Mouse (Mus musculus): Measurements from ENCODE around the gene Olfr461. TPM values are rescaled to one million over a fixed set of nuclear protein-coding genes. Genes with fewer than 3 reads are reported as not detected.
"Not testable (repeated sequence)": the region's sequence is repeated elsewhere in the genome, so short reads cannot be mapped to it uniquely, and the experiment has no call there.

The Olfr461 gene
- not detected in 2 replicates for polyA plus RNA-seq (2012; rRNA removed)

DNA sequence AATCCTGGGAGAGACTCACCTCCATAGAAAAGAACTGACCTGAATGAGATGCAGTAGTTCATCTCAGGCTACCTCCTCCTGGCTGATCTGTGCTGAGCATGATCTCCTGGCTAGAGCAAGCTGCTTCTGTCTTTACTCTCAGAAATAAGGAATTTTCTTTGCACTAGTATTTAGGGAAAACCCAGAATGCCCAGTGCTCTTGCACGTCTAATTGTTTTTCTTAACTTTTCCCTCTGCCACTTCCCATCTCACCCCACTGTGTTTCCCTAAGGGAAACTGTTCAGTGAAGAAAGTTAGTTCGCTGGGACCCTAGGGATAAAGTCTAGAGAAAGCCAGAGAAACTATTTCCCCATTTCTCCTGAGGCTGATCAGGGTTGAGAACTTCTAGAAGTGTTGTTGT is at the start of gene Olfr461:
Gene Olfr461 (minus strand): TSS at position 101 of the 400 bp plus-strand sequence.
- H3K27ac ChIP-seq (ENCODE audit: insufficient read depth, low read length): no peak within 1 kb of the TSS
- no peak for DNase-seq
- no peak within 1 kb of the TSS for H3K4me3 ChIP-seq (replicated peaks; ENCODE audit: insufficient read depth, low read depth, low read length)
- no peaks in the 10 kb centered on the region for H3K27me3 ChIP-seq (ENCODE audit: control insufficient read depth, insufficient read depth, low read length)
- no peak for TF ChIP-seq POLR2A (IDR thresholded peaks at IDR 0.05; ENCODE audit: borderline replicate concordance, insufficient read depth, low read length)
- no peak for TF ChIP-seq CTCF (IDR thresholded peaks at IDR 0.05; ENCODE audit: borderline replicate concordance, insufficient read depth, low read depth, low read length)
- H3K4me1 ChIP-seq (ENCODE audit: control insufficient read depth, insufficient read depth, low read length): no peaks in the 10 kb centered on the region
- WGBS: 84% methylated on average over 2 of the region's 2 CpGs

DNA sequence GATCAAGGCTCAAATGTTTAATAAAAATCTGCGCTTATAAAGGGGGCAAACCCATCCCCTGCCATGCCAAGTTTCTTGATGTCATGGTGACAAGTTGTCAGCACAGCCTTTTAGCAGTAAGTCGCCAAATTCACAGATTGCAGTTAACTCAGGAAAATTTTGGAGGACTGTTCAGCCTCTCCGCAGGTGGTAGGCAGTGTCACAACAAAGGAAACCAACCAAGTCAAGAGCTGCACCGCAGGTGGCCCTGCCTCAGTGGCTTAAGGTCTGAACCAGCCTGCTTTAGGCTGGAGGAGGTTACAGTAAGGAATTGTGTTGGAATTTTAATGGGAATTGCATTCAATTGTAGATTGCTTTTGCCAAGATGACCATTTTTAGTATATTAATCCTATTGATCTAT is 43.7 kb upstream of the Olfr461 start:
- H3K4me1 ChIP-seq (ENCODE audit: control insufficient read depth, insufficient read depth, low read length); H3K27ac ChIP-seq (ENCODE audit: insufficient read depth, low read length); H3K4me3 ChIP-seq (replicated peaks; ENCODE audit: insufficient read depth, low read depth, low read length); H3K27me3 ChIP-seq (ENCODE audit: control insufficient read depth, insufficient read depth, low read length); DNase-seq: not testable (repeated sequence)
- WGBS: 16% methylated on average over 4 of the region's 4 CpGs

DNA sequence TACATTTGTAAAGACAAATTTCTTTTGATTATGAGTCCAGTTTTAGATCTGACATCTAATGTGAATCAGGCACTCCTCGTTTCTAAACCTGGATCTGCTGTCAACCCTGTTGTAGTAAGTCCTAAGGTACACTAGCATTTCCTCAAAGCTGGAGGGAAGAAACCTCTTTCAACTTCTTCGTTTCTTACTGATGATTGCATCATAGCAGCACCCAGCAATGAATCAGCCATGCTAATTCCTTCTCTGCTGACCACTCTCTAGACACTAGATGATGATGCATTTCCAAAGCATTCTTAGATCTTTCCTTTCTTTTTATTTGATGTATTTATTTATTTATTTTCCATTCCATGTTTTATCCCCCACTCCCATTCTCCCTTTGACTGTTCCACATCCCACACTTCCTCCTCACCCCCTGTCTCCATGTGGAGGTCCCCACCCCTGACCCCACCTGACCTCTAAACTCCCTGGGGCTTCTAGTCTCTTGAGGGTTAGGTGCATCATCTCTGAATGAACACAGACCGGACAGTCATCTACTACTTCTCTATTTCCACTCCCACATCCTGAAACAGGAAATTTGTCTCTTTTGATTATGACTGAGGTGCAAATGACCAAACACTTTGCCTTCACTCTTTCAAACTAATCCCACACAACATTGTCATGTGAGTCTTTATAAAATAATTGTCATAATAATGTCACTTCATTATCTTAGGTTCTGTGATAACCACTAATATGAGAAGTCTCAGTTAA is 40.1 kb upstream of the Olfr461 start:
- no peak for DNase-seq
- TF ChIP-seq POLR2A (IDR thresholded peaks at IDR 0.05; ENCODE audit: borderline replicate concordance, insufficient read depth, low read length) (no peak), CTCF (IDR thresholded peaks at IDR 0.05; ENCODE audit: borderline replicate concordance, insufficient read depth, low read depth, low read length) (no peak)
- 72% methylated on average over 3 of the region's 3 CpGs for WGBS
- Histone ChIP-seq H3K27me3 (ENCODE audit: control insufficient read depth, insufficient read depth, low read length) (no peaks in the 10 kb centered on the region), H3K4me1 (ENCODE audit: control insufficient read depth, insufficient read depth, low read length) (no peaks in the 10 kb centered on the region), H3K4me3 (replicated peaks; ENCODE audit: insufficient read depth, low read depth, low read length) (no peak overlapping the region), H3K27ac (ENCODE audit: insufficient read depth, low read length) (no peak overlapping the region)

DNA sequence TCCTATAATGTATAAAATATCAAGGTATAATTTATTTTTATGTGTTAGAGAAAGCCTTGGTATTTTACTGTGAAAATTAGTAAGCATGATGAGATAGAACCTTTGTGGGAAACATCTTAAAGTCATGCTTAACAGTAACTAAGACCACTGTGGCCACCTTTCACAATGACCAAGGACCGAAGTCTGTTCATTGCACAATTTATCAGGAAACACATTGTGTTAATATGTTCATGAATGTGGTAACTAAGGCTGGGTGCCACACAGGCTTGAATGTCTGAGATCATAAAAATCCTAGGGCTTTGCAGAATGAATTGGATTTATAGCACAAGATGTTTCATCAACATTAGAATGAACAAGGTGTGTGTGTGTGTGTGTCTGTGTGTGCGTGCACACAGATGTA is 33.5 kb upstream of the Olfr461 start:
- TF ChIP-seq CTCF (IDR thresholded peaks at IDR 0.05; ENCODE audit: borderline replicate concordance, insufficient read depth, low read depth, low read length) (no peak), POLR2A (IDR thresholded peaks at IDR 0.05; ENCODE audit: borderline replicate concordance, insufficient read depth, low read length) (no peak)
- Histone ChIP-seq H3K4me3 (replicated peaks; ENCODE audit: insufficient read depth, low read depth, low read length) (no peak overlapping the region), H3K4me1 (ENCODE audit: control insufficient read depth, insufficient read depth, low read length) (no peaks in the 10 kb centered on the region), H3K27me3 (ENCODE audit: control insufficient read depth, insufficient read depth, low read length) (no peaks in the 10 kb centered on the region), H3K27ac (ENCODE audit: insufficient read depth, low read length) (no peak overlapping the region)
- DNase-seq: no peak
- 95% methylated on average over 2 of the region's 2 CpGs for WGBS

DNA sequence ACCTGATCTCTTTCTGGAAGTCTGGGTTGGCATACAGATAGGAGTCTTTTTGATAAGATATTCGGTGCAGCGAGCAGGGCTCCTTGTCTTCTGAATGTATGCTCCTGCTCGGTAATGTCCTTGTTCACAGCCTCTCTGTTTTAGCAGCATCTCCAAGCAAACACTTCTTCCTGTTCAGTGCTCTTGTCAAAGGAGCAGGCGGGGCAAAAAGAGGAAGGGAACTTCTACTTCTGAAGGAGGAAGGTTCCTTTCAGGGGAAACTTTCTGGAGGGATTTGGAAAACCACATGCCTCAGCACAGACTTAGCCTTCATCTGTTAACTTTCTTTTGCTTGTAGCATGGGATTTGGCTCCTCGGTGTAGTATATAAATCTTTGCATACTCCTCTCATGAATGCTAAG is 30.8 kb upstream of the Olfr461 start, which contains the start of gene Clec5a:
Gene Clec5a (minus strand): TSS at position 177 of the 400 bp plus-strand sequence.
- no peaks in the 10 kb centered on the region for H3K27me3 ChIP-seq (ENCODE audit: control insufficient read depth, insufficient read depth, low read length)
- no peak within 1 kb of the TSS for H3K4me3 ChIP-seq (replicated peaks; ENCODE audit: insufficient read depth, low read depth, low read length)
- no peak within 1 kb of the TSS for H3K27ac ChIP-seq (ENCODE audit: insufficient read depth, low read length)
- no peaks in the 10 kb centered on the region for H3K4me1 ChIP-seq (ENCODE audit: control insufficient read depth, insufficient read depth, low read length)
- TF ChIP-seq CTCF (IDR thresholded peaks at IDR 0.05; ENCODE audit: borderline replicate concordance, insufficient read depth, low read depth, low read length) (no peak), POLR2A (IDR thresholded peaks at IDR 0.05; ENCODE audit: borderline replicate concordance, insufficient read depth, low read length) (no peak)
- WGBS: 85% methylated on average over 5 of the region's 5 CpGs
- DNase-seq: no peak

DNA sequence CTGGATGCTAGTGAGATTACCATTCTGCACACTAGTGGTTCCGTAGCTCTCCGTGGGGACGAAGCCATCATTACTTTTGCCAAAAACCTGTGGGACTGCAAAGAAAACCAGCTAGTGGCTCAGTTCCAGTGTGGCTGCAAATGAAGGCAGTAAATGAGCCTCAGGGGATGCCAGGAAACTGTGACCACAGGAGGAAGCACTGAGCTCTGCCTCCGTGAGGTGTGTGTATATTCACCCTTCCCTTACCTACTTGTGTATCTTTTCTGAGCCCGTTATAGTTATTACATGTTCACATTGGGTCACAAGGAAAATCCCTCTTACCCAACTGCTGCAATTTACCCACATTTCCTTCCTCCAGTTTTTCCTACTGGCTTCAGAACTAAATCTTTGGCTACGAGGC is 29.5 kb upstream of the Olfr461 start:
- H3K27ac ChIP-seq (ENCODE audit: insufficient read depth, low read length): no peak overlapping the region
- H3K4me1 ChIP-seq (ENCODE audit: control insufficient read depth, insufficient read depth, low read length): no peaks in the 10 kb centered on the region
- H3K4me3 ChIP-seq (replicated peaks; ENCODE audit: insufficient read depth, low read depth, low read length): no peak overlapping the region
- DNase-seq: no peak
- no peak for TF ChIP-seq CTCF (IDR thresholded peaks at IDR 0.05; ENCODE audit: borderline replicate concordance, insufficient read depth, low read depth, low read length)
- no peak for TF ChIP-seq POLR2A (IDR thresholded peaks at IDR 0.05; ENCODE audit: borderline replicate concordance, insufficient read depth, low read length)
- 30% methylated on average over 6 of the region's 6 CpGs for WGBS
- H3K27me3 ChIP-seq (ENCODE audit: control insufficient read depth, insufficient read depth, low read length): no peaks in the 10 kb centered on the region

DNA sequence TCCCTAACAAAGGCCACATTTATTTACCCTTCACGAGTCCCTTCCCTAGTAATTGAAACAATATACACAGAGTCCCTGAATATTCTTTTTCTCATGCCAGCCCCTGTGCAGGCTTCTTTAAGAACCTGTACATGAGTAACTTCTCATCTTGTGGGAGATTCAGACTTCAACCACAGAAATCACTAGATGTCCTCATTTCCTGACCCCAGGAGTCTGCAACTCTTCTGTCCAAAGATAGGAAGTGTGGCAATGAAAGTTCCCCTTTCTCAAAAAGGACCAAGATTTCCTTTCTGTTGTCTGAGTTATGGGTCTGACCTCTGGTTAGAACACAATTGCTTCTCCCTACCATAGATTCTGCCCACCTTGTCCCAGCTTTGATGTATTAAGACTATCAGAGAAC is 21.5 kb upstream of the Olfr461 start:
- 88% methylated on average over 1 of the region's 1 CpGs for WGBS
- DNase-seq: no peak
- no peaks in the 10 kb centered on the region for H3K27me3 ChIP-seq (ENCODE audit: control insufficient read depth, insufficient read depth, low read length)
- TF ChIP-seq CTCF (IDR thresholded peaks at IDR 0.05; ENCODE audit: borderline replicate concordance, insufficient read depth, low read depth, low read length): no peak
- TF ChIP-seq POLR2A (IDR thresholded peaks at IDR 0.05; ENCODE audit: borderline replicate concordance, insufficient read depth, low read length): no peak
- no peak overlapping the region for H3K4me3 ChIP-seq (replicated peaks; ENCODE audit: insufficient read depth, low read depth, low read length)
- no peaks in the 10 kb centered on the region for H3K4me1 ChIP-seq (ENCODE audit: control insufficient read depth, insufficient read depth, low read length)
- H3K27ac ChIP-seq (ENCODE audit: insufficient read depth, low read length): no peak overlapping the region

DNA sequence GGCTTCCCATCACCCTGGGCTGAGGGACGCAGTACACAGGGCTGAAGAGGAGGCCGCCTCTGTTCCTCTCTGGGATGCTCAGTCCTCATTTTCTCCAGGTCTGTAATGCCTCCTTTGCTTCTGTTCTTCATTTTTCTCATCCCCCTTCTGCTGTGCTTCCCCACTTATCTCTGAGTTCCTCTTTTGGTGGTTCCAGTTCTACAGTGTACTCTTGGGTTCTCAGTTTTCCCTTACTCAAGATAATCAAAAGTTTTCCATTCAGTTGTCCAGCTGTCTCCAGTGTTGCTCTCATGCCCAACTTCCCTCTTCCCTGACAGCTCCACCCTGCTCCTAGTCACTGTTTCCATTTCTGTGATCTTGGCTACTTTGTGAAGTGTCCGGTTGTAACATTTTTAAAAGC is 18.8 kb upstream of the Olfr461 start:
- DNase-seq: no peak

More for the DNA sequence above, 18.8 kb upstream of the Olfr461 start:
- 91% methylated on average over 3 of the region's 3 CpGs for WGBS
- Histone ChIP-seq H3K27ac (ENCODE audit: insufficient read depth, low read length) (no peak overlapping the region), H3K4me1 (ENCODE audit: control insufficient read depth, insufficient read depth, low read length) (no peaks in the 10 kb centered on the region), H3K4me3 (replicated peaks; ENCODE audit: insufficient read depth, low read depth, low read length) (no peak overlapping the region), H3K27me3 (ENCODE audit: control insufficient read depth, insufficient read depth, low read length) (no peaks in the 10 kb centered on the region)
- TF ChIP-seq CTCF (IDR thresholded peaks at IDR 0.05; ENCODE audit: borderline replicate concordance, insufficient read depth, low read depth, low read length) (no peak), POLR2A (IDR thresholded peaks at IDR 0.05; ENCODE audit: borderline replicate concordance, insufficient read depth, low read length) (no peak)
